Mouse (Mus musculus) granulocyte monocyte progenitor cell, adult 5-6 weeks (primary cell): ENCODE data around the gene Commd7. TPM values are rescaled to one million over a fixed set of nuclear protein-coding genes. Genes with fewer than 3 reads are reported as not detected.
A peak's percentile ranks its signal among the peaks of the same experiment; 100 is the strongest.

Source experiments
- ATAC-seq: replicated peaks from 2 replicates; pipeline ENCODE4 v1.8.0; 2016; ENCODE audit warnings: mild to moderate bottlenecking, moderate TSS enrichment, inconsistent platforms; ENCODE audit not compliant: poor library complexity, severe bottlenecking
- total RNA-seq, 2 experiments: library from RNA; stranded (forward) in 1 of 2; stranded (reverse) in 1 of 2; fragments of 200-712, 200-1000 nt in 1 of 2; fragments of >200 nt in 1 of 2; fragmentation: Nextera tagmentation in 1 of 2; gene quantifications; 2 replicates each; pipeline ENCODE4 v1.2.3; 2014 to 2017

Gene Commd7
- total RNA-seq, 2 experiments from 2014 or later: 32.9 to 41.9 TPM

DNA sequence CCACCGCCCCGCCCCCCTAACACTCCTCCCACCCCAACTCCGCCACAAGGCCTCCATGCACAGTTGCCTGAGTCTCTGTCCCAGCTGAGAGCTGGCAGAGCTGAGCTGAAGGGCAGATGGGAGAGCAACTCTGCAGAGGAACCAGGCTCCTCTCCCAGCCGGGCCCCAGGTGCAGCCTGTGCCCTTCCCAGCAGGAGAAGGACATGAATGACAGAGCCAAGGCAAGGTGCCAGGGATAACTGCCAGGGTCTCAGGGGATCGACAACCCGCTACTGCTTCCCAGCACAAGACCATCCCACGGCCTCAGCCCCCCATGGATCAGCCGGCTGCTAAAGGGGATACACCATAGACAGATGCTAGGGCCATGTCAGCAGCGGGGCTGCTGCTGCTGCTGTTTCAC lies 39.4 kb downstream of the Commd7 start:
- ATAC-seq: no peak

DNA sequence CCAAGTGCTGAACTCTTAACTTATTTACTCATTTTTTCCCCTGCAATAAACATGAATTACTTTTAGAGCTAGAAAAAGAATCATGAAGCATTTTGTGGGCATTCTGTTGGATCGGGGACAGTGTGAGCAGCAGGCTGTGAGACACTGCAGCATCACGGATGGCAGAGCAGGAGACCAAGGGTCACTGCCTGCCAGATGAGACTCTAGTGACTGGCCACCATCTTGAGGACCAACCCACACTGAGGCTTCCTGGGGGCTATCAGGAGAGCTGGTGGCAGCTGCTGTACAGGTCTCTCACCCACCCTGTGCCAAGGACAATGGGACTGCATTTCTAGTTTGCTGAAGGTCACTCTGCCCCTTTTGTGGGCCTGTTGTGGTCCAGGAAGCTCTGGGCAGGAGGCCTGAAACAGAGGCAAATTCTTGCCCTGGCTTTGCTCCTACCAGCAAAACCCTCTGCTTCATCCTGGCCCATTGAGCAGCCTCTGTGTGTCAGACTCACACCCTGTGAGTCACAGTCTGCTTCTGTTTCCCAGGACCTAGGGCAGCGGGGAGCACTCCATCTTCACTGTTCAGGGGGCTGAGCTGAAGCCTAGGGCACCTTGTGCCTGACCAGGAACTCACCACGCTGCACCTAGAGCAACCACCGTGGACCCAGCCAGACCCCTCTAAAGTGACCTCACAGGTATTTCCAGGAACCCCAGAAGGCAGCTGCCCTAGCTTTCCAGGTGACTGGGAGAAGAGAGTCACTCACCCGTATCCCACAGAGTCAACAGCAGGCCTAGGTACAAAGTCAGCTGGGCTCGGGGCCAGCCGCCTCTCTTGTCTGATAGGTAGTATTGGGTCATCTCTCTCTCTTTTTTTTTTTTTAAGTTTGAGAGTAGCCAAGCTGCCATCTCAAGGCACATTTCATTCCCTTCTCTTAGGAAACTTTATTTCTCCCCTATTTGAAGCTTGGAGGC lies 40.2 kb downstream of the Commd7 start:
- no peak for ATAC-seq

DNA sequence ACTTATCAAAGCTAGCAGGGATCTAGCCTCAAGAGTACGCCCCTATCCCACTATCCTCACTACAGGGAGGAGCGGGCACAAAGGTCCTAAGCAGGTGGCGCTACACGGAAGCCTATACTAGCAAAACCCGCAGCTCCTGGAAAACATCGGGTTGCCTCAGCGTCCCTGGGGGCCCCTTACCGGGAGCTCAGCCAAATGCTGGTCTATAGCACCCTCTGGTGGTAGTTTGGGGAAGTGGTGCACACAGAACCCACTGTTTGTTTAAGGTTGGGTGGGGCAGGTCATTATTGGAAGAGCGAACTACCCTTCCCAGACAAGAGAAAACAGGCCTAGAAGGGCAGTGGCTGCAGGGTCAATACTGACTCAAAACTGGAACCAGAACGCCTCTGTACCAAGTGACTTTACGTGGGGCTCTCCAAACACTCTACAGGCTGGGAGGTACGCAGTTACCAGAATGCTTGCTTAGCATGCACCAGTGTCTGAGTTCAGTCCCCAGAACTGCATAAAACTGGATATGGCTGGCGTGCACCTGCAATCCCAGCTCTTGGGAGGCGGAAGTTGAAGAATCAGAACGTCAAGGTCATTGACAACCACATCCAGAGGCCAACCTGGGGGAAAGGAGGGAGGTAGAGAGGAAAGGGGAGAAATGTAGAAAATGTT lies 45.9 kb downstream of the Commd7 start:
- ATAC-seq: peak; percentile 83

DNA sequence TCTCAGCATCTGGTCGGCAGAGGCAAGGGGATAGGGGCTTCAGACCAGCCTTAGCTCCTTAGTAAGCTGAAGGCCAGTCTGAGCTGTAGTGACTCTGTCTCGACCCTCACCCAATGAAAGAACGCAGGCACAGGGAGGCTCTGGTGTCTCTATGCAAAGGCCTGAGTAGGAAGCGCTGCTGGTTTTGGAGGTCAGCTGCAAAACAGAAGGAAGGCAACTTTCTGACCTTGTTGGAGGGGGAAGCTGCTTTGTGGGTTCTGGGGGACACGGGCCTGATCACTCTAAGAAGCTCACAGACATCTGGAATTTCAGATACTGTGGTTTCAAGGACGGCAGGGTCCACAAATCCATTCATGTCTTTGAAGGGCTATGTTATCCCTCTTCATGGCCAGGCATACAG lies 46.6 kb downstream of the Commd7 start:
- no peak for ATAC-seq

DNA sequence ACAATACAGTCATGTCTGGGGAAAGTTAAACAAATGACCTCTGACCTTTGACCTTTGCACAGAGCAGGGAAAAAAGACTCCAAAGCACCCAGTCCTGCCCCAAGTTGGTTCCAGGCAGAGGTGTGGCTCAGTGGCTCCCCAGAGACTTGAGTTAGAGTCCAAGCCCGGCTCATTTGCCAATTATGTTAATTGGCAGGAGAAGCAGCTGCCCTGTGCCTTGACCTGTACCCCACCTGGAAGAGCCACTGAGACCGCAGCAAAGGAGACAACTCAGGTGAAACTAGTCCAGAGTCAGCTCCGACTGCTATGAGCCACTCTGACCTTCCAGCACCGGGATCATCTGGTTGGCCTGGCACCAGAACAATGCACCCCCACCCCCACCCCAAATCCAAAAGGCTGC lies 48.2 kb downstream of the Commd7 start:
- no peak for ATAC-seq

DNA sequence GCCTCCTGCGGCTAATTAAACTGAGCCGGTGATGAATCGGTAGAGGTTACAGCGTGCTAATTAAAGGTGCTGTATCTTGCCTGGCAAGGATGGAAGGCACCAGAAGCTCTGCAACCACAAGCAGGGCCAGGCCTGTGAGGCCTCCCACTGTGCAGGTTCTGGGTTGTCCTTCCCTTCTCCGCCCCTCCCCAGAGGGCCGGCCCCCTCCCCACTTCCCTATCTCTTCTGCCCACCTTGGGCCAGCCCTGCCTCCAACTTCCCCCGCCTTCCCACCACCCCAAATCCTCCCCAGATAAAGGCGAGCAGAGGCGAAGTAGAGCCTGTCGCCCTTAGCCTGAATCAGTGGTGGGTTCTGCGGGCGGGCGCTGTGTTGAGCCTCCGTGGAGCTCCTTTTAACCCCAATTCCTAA lies 48.9 kb downstream of the Commd7 start:
- ATAC-seq: peak; percentile 58

DNA sequence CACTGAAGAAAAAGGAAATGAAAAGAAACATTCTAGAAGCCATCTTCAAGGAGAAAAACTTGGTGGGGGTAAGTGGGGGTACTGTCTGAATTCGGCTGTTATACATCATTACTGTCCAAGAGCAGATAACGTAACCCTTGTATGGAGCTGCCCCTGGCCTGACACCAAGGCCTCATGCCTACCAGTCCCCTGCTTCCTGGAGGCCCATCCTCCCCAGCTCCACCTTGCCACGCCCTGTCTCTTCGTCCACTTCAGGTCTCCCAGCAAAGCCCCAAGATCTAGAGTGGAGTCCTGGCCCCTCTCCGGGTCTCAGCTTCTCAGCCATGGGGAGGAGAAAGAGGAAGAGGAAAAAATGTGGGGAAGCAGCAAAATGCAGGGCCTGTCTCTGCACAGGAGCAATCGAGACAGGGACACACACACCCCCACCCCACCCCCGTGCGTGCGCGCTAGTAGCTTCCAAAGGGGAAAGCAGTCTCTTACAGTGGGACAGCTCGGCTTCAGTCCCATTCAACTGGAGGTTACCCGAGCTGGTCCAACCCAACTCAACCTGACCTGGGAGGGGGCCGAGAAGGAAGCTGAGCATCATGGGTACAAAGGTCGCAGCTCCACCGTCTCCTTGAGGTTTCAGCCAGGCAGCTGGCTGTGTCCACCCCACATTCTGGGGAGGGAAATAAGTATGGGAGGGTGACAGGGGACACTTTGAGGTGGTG lies 49.5 kb downstream of the Commd7 start:
- peak; percentile 22 for ATAC-seq

DNA sequence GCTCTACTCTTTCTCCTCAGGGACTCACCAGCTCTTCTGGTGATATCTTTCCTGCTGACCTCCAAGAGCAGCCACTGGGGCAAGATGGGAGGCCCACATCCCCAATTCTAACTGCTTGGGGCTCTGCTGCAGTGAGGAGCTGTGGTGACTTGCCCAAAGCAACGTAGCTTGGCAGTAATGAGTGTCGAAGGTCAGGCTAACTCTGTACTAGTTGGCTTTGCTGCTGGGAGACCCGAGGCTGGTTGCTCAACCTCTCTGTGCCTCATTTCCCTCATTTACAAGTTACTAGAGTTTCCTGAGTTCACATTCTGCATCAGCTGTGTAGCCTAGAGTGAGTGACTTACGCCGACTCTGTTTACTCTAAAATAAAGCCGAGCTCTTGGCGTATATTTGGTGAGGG lies 51.2 kb downstream of the Commd7 start:
- ATAC-seq: no peak

DNA sequence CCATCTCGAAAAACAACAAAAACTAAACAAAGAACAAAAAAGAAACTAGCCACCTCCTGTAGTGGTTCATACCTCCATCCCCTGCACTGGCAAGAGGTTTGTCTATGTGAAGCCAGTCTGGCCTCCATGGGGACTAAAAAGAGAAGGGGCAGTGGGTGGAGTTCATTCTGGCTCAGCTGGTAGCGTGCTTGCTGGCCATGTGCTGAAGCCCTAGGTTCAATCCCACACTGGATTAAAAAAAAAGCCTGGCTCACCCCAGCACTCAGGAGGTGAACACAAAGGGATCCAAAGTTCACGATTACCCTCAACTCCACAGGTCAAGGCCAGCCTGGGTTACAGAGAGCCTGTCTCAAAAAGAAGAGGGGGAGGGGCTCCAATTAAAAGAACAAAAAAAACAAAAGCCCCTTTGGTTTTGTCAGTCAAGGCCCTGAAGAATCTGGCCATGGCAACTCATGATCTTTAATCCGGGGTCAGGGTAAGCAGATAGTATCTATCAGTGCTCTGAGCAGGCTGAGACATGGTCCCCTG lies 52.1 kb downstream of the Commd7 start:
- ATAC-seq: no peak

DNA sequence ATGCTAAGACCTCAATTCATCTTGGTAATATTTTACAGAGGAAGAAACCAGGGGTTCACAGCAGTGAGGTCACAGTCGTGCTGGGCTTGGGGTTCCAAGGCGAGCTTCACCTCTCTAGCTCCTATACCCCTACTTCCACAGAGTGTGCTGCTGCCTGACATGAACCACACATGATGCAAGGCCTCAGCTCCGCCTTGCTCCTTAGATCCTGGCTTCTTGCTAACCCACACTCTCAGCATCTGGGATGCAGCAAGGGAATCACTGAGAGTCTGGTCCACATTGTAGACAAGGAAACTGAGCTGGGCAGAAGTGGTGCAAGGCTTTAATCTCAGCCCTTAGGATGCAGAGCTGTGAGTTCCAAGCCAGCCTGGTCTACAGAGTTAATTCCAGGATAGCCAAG lies 52.5 kb downstream of the Commd7 start:
- ATAC-seq: no peak

DNA sequence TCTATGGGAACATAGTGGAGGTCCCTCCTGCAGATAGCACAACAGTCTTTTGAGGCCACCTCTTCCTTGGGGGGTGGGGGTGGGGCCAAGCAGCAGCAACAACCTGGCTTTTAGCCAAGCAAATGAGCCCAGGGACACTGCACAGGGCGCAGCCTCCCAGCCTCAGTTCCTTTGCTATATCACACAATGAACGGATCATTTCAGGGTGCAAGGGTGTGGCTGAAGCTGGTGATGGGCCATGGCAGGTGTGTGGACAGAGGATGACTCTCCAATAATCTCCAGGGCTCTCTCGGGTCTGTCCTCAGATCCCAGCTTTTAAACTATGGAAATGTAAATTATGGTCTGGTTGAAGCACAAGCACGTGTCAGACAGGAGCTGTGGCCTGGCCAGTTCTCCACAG lies 55.5 kb downstream of the Commd7 start:
- no peak for ATAC-seq

DNA sequence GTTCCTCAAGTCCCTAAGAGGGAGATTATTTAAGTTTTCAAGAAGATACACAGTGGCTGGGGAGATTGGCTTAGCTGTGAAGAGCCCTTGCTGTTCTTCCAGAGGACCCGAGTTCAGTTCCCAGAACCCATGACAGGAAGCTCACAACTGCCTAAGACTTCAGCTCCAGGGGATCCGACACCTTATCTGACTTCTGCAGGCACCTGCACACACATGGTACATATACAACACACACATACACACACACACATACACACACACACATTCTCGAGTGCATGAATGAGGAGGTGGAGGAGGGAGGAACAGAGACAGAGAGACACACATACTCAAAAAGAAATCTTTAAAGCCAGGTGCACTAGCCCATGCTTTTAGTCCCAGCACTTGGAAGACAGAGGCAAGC lies 56.4 kb downstream of the Commd7 start:
- ATAC-seq: no peak

DNA sequence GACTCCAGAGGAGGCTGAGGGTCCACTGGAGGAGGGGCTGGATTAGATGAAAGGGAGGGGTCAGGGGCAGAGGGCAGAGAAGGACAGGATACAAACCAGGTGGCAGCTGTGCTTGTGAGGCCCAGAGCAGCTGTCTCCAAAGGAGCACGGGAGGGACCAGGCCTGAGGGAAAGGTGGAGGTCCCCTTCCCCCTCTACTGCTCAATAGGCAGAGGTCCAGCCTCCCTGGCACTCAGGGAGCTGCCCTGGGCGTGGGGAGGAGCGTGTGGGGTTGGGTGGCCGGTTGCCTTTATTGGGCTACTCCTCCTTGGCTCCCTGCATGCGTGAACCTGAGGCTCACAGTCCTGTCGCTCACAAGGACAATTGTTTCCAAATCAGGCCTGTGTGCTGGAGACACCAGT lies 57.0 kb downstream of the Commd7 start:
- ATAC-seq: no peak

DNA sequence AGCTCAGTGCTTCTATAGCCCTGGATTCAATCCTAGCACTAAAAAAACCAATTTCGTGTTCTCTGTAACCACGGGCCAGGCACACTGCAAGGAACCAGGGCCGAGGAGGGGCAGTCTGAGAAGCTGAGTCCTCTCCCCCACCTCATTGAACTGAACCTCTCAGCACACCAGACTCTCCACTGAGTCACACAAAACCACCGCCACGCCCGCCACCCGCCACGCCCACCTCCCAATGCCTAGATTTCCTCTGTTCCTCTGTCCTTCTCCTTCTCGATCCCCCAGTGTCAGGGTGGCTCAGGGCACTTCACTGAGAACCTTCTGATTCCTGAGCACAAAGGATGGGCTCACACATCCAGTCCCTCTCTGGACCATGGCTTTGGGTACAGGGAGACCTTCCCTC lies 59.5 kb downstream of the Commd7 start:
- ATAC-seq: 0 out of 2 replicates have a peak, but pooled peaks have one; percentile 20

DNA sequence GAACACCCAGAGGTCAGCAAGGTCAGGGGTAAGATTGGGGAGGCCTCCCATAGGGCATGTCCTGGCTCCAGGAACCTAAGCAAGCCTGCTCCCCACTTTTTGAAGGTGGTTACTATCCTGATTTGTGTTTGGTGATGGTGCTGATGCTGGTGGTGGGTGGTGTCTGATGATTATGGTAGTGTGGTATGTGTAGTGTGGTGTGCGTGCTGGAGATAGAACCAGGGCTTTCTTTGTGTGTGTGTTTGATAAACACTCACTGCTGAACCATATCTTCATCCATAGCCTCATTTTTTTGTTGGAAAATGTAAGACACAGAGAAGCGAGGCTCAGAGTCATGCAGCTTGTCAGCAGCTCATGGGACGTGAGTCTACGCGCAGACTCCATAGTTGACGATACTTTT lies 64.0 kb downstream of the Commd7 start:
- ATAC-seq: no peak

DNA sequence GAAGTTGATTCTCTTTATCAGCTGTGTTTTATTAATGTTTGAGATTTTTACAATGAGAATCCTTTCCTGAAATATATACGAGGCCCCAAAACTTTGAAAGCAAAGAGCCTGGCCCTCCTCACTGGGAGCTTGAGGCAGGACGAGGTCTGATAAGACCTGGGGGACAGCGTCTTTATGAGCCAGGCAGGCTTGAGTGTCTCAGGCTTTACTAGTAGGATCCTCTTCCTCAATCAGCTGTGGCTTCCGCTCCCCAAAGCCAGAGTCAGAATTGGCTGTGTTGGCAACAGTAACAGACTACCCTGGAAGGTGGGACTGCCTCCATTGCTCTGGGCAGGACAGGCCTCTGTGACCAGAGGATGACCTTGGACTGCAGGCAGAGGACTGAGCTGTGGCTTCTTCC lies 64.6 kb downstream of the Commd7 start:
- ATAC-seq: peak; percentile 40

Other genes starting within 250 kb of the Commd7 start
- gene 4930404H24Rik, start 140.0 kb downstream of the Commd7 start, total RNA-seq (2014; fragmentation: Nextera tagmentation): not detected in 2 replicates
- not detected in 2 replicates for gene 4930404H24Rik, start 140.0 kb downstream of the Commd7 start, total RNA-seq (2017)
- gene Nol4l, start 102.8 kb downstream of the Commd7 start, total RNA-seq (2014; fragmentation: Nextera tagmentation): 4.7 and 7.4 TPM in 2 replicates
- 0.72 and 0.86 TPM in 2 replicates for gene Nol4l, start 102.8 kb downstream of the Commd7 start, total RNA-seq (2017)
- gene Dnmt3b, start 16.7 kb upstream of the Commd7 start, total RNA-seq (2014; fragmentation: Nextera tagmentation): 18.7 and 23.7 TPM in 2 replicates
- gene Dnmt3b, start 16.7 kb upstream of the Commd7 start, total RNA-seq (2017): 13.9 and 18.5 TPM in 2 replicates
- 0.28 TPM in 1 of 2 replicates, not detected in the other for gene Dnmt3c, start 63.9 kb upstream of the Commd7 start, total RNA-seq (2014; fragmentation: Nextera tagmentation)
- gene Dnmt3c, start 63.9 kb upstream of the Commd7 start, total RNA-seq (2017): not detected in 2 replicates
- 84.8 and 88.9 TPM in 2 replicates for gene Mapre1, start 108.5 kb upstream of the Commd7 start, total RNA-seq (2014; fragmentation: Nextera tagmentation)
- gene Mapre1, start 108.5 kb upstream of the Commd7 start, total RNA-seq (2017): 218 and 268 TPM in 2 replicates
- not detected in 2 replicates for gene Efcab8, start 147.2 kb upstream of the Commd7 start, total RNA-seq (2014; fragmentation: Nextera tagmentation)
- gene Efcab8, start 147.2 kb upstream of the Commd7 start, total RNA-seq (2017): not detected in 2 replicates
- not detected in 2 replicates for gene Sun5, start 238.3 kb upstream of the Commd7 start, total RNA-seq (2014; fragmentation: Nextera tagmentation)
- not detected in 2 replicates for gene Sun5, start 238.3 kb upstream of the Commd7 start, total RNA-seq (2017)
- not detected in 2 replicates for gene Bpifb2, start 242.3 kb upstream of the Commd7 start, total RNA-seq (2014; fragmentation: Nextera tagmentation)
- gene Bpifb2, start 242.3 kb upstream of the Commd7 start, total RNA-seq (2017): not detected in 2 replicates